ENCODE assay signal across 24 mouse cellular contexts in genomic region chr5:134251083-134251482, GRCm38 (mm10). TPM values are rescaled to one million over a fixed set of nuclear protein-coding genes. Genes with fewer than 3 reads are reported as not detected.
A peak's percentile ranks its signal among the peaks of the same experiment; 100 is the strongest.
DNase-seq lines count a peak whose midpoint lies in the region; ATAC-seq and TF ChIP-seq lines count a peak whose summit lies in the region.
"Had no signal": no experiment of that assay in that cellular context is flagged by ENCODE, and none has a peak within 500 bp of the region (broad histone marks: within the 10 kb centered on the region; RNA-seq: fewer than 3 reads in every experiment).

No protein-coding gene starts in this region.

- TF ChIP-seq EP300 in lung, postnatal 0 days (IDR thresholded peaks at IDR 0.05) = peak; percentile 52

- DNase-seq in layer of hippocampus, adult 2 months (ENCODE audit: low spot score in 2 of 2) = no peak
- DNase-seq in layer of hippocampus, adult 18-20 months (ENCODE audit: low spot score in 2 of 2) = no peak
- DNase-seq in lung, postnatal 10 days = no peak
- peak; percentile 61 for DNase-seq in lung, postnatal 0 days (ENCODE audit: low spot score)
- DNase-seq in lung, adult 2 months = no peak
- DNase-seq: adrenal gland, adult 8-10 months; adrenal gland, postnatal 14 days; adrenal gland, postnatal 36 days; B cell, adult 2 months; cerebellum, adult 11-12 months; cerebellum, adult 2 months; cerebellum, adult 9-10 months; cerebellum, postnatal 10 days; cerebellum, postnatal 25 days had no signal

- no peak for ATAC-seq in lung, embryonic 15.5 days (ENCODE audit: borderline replicate concordance, extremely low read depth, low FRiP score, low TSS enrichment)
- peak; percentile 67 for ATAC-seq in lung, postnatal 0 days
- ATAC-seq: activated CD4-positive, CD25-positive, alpha-beta regulatory T cell, adult 4 months; CD4-positive, CD25-positive, alpha-beta regulatory T cell, adult 4 months; forebrain, embryonic 13.5 days; forebrain, embryonic 15.5 days; Patski had no signal

- H3K27me3 ChIP-seq in lung, embryonic 15.5 days = no peaks in the 10 kb centered on the region
- no peaks in the 10 kb centered on the region for H3K27me3 ChIP-seq in lung, postnatal 0 days (replicated peaks; ENCODE audit: insufficient read depth, low read length)
- H3K27me3 ChIP-seq: CH12.LX; embryonic facial prominence, embryonic 12.5 days; forebrain, embryonic 13.5 days; forebrain, embryonic 15.5 days; Patski had no signal

- no peak overlapping the region for H3K4me2 ChIP-seq in lung, embryonic 15.5 days
- H3K4me2 ChIP-seq in lung, postnatal 0 days (replicated peaks; ENCODE audit: low read depth, low read length) = no peak overlapping the region
- H3K4me2 ChIP-seq: embryonic facial prominence, embryonic 12.5 days; forebrain, embryonic 13.5 days; forebrain, embryonic 15.5 days had no signal

- WGBS in lung, embryonic 15.5 days = 89% methylated on average over 4 of the region's 4 CpGs
- WGBS in lung, postnatal 0 days = 69% methylated on average over 4 of the region's 4 CpGs
- 87% methylated on average over 4 of the region's 4 CpGs for WGBS in lung, adult 2 months

- H3K36me3 ChIP-seq in lung, embryonic 15.5 days = peaks cover 97% of the 10 kb centered on the region
- H3K36me3 ChIP-seq in lung, postnatal 0 days (ENCODE audit: insufficient read depth, low read length) = peaks cover 65% of the 10 kb centered on the region

- no peaks in the 10 kb centered on the region for H3K4me1 ChIP-seq in lung, embryonic 15.5 days
- H3K4me1 ChIP-seq in lung, postnatal 0 days (ENCODE audit: insufficient read depth, low read depth, low read length) = no peaks in the 10 kb centered on the region
- H3K4me1 ChIP-seq in lung, adult 2 months (ENCODE audit: control insufficient read depth, insufficient read depth, low read length) = no peaks in the 10 kb centered on the region
- H3K4me1 ChIP-seq: embryonic facial prominence, embryonic 10.5 days; embryonic facial prominence, embryonic 12.5 days; forebrain, embryonic 13.5 days; forebrain, embryonic 15.5 days had no signal

- no peaks in the 10 kb centered on the region for H3K9me3 ChIP-seq in lung, embryonic 15.5 days
- H3K9me3 ChIP-seq in lung, postnatal 0 days (ENCODE audit: low read length) = no peaks in the 10 kb centered on the region
- H3K9me3 ChIP-seq: embryonic facial prominence, embryonic 10.5 days; embryonic facial prominence, embryonic 12.5 days; forebrain, embryonic 13.5 days; forebrain, embryonic 15.5 days; G1E had no signal

- TF ChIP-seq POLR2A in lung, adult 2 months (IDR thresholded peaks at IDR 0.05; ENCODE audit: borderline replicate concordance, extremely low read depth, low read depth, low read length) = no peak

- peak overlapping the region; percentile 32; the same call in 1 of the 2 replicates for H3K27ac ChIP-seq in layer of hippocampus, adult 2 months
- peak overlapping the region; percentile 39 for H3K27ac ChIP-seq in lung, embryonic 15.5 days
- peak overlapping the region; percentile 57 for H3K27ac ChIP-seq in lung, postnatal 0 days (ENCODE audit: low read length)
- H3K27ac ChIP-seq: embryonic facial prominence, embryonic 10.5 days; embryonic facial prominence, embryonic 12.5 days; forebrain, embryonic 13.5 days; forebrain, embryonic 15.5 days had no signal

- TF ChIP-seq CTCF in layer of hippocampus, adult 2 months (conservative IDR thresholded peaks at IDR 0.05) = no peak
- TF ChIP-seq CTCF in lung, postnatal 0 days (IDR thresholded peaks at IDR 0.05) = no peak
- no peak for TF ChIP-seq CTCF in lung, adult 2 months (IDR thresholded peaks at IDR 0.05; ENCODE audit: insufficient read depth, low read length)

- H3K4me3 ChIP-seq in layer of hippocampus, adult 2 months = no peak overlapping the region
- H3K4me3 ChIP-seq in lung, embryonic 15.5 days = no peak overlapping the region
- H3K4me3 ChIP-seq in lung, postnatal 0 days (ENCODE audit: low read depth, low read length) = no peak overlapping the region
- no peak overlapping the region for H3K4me3 ChIP-seq in lung, adult 2 months (replicated peaks; ENCODE audit: extremely low read depth, low read depth, low read length)
- H3K4me3 ChIP-seq: embryonic facial prominence, embryonic 10.5 days; embryonic facial prominence, embryonic 12.5 days; forebrain, embryonic 13.5 days; forebrain, embryonic 15.5 days had no signal

- no peak overlapping the region for H3K9ac ChIP-seq in lung, embryonic 15.5 days
- H3K9ac ChIP-seq in lung, postnatal 0 days (replicated peaks; ENCODE audit: low read depth) = no peak overlapping the region
- H3K9ac ChIP-seq: embryonic facial prominence, embryonic 12.5 days; forebrain, embryonic 13.5 days; forebrain, embryonic 15.5 days had no signal

RNA-seq across cellular contexts. Expression of gene Ncf1, which starts 21.7 kb away (rescaled TPM):
- total RNA-seq in layer of hippocampus, adult 2 months (2021) = 1 to 10 TPM; 7.2 to 9.0 TPM
- 1 to 10 TPM; 8.6 to 9.2 TPM for total RNA-seq in layer of hippocampus, adult 18-20 months (2021)
- polyA plus RNA-seq in lung, embryonic 15.5 days (2015; fragmentation: Nextera tagmentation; extraction: Ambion mirVana) = 6.9 and 7.8 TPM in 2 replicates
- polyA plus RNA-seq in lung, postnatal 0 days (2015; fragmentation: Nextera tagmentation; extraction: Ambion mirVana) = 19.6 and 19.8 TPM in 2 replicates
- polyA plus RNA-seq in lung, adult 2 months (2012; rRNA removed) = 32.0 and 37.8 TPM in 2 replicates
